Mouse (Mus musculus): ENCODE data around the gene Wdr59.
A peak's percentile ranks its signal among the peaks of the same experiment; 100 is the strongest.

Wdr59 gene

GRCm38 (mm10) chr8:111492508-111492907 lies 29.4 kb downstream of the Wdr59 start:
- no peak for DNase-seq (ENCODE audit: low spot score in 2 of 2)

- no peak for DNase-seq (ENCODE audit: low spot score in 2 of 2)
These were observed 30.7 kb downstream of the Wdr59 start for GRCm38 (mm10) chr8:111491191-111491590.

GRCm38 (mm10) chr8:111490034-111490591 lies 31.8 kb downstream of the Wdr59 start:
- no peak for DNase-seq (ENCODE audit: low spot score in 2 of 2)

DNA sequence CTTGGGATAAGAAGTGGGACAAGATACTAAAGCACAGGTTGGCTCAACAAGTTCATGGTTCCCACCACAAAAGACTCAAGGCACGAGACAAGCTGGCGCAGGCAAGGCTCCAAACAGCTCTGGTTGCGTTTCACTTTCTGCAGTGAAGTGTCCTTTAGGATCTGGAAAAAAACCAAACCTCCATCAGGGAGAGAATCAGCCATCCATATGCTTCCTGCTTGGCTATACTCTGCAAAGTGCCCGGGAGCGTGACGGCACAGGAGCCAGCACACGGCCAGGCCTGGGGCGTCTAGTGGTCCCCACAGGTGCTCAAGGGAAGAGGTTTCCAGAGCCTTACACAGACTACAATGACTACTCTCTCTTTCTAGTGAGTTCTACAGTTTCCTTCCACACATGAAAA lies 41.2 kb downstream of the Wdr59 start:
- DNase-seq (ENCODE audit: low spot score in 2 of 2), result no peak

DNA sequence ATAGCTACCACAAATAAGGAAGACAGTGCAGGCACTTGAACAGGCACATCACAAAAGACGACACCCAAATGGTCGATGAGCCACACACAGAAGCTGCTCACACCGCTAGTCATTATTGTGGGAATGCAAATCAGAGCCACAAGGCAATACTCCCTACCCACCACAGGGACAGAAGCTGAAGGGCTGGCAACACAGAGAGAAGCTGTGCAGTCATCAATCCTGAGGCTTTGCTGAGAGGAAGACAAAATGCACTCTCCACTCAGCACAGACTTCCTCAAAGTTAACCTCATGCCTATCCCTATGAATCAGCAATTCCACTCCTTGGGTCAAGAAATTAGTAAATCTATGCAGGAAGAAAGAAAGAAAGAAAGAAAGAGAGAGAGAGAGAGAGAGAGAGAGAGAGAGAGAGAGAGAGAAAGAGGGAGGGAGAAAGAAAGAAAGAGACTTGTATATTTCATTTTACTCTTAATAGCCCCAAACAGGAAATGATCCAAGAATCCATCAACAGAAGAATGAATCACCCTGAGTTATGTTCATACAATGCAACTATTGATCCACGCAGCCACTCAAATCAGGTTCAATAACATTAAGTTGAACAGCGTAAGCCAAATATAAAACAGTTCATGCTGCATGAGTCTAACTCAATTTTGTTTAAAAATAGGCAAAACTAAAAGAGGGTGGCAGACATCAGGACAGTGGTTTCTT lies 44.0 kb downstream of the Wdr59 start:
- DNase-seq (ENCODE audit: low spot score in 2 of 2), result no peak

DNA sequence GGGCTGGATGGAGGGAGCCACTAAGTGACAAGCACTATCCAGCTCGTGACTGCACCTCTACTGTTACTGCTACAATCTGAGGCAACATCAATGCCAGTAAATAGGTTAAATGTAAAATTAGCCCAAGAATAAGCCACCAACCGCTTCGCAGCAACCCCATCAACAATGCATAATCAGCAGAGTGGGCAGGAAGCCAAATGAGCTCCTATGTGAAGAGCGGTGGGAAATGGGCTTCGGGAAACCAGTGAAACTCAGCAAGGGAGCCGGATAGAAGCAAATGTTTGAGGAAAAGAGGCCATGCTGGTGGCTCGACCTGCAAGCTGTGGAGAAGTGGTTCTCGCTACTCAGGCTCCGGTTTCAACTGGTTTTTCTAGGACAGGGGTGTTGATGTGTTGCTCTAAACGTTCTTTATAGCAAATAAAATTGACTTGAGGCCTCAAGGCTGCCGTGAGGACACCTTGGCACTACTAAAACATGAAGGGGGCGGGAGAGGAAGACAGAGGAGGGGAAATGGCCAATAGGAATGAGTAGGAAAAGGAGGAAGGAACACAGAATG lies 50.3 kb downstream of the Wdr59 start:
- no peak for DNase-seq (ENCODE audit: low spot score in 2 of 2)

- DNase-seq (ENCODE audit: low spot score in 2 of 2), result no peak
These were observed 52.9 kb downstream of the Wdr59 start for GRCm38 (mm10) chr8:111469013-111469412.

DNA sequence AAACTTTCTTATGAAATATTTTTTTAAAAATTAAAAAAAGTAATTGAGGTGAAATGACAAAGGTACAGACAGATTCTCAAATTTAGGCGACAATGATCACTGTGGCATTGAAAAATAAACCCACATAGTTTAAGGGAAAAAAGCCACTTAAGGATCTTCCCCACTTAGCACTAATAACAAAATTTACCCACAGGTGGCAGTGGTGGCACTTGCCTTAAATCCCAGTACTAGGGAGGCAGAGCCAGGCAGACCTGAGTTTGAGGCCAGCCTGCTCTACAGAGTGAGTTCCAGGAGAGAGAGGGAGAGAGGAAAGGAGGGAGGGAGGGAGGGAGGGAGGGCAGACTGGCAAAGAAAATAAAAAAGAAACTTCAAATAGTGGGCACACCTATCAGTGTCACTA lies 56.6 kb downstream of the Wdr59 start:
- DNase-seq (ENCODE audit: low spot score in 2 of 2), result no peak

- DNase-seq (ENCODE audit: low spot score in 2 of 2), result no peak
These were observed 57.4 kb downstream of the Wdr59 start for GRCm38 (mm10) chr8:111464526-111464925.

DNA sequence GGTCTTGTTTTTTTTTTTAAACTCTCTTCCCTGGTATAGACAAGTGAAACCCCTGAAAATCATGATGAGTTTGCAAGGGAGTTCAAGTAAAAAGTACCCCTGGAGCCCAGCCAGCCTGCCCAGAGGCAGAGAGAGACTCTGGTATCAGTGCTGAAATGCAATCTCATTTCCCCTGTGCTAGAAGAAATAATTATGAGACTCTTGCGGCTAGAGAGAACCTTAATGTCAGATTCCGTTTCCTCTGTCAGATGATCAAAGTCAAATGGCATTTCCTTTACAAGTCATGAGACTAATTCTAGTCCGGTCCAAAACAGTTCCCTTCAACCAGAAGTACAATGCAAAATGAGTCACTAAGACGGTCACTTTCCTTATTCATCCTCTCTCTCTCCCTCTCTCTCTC lies 72.2 kb downstream of the Wdr59 start:
- no peak for DNase-seq (ENCODE audit: low spot score in 2 of 2)

DNA sequence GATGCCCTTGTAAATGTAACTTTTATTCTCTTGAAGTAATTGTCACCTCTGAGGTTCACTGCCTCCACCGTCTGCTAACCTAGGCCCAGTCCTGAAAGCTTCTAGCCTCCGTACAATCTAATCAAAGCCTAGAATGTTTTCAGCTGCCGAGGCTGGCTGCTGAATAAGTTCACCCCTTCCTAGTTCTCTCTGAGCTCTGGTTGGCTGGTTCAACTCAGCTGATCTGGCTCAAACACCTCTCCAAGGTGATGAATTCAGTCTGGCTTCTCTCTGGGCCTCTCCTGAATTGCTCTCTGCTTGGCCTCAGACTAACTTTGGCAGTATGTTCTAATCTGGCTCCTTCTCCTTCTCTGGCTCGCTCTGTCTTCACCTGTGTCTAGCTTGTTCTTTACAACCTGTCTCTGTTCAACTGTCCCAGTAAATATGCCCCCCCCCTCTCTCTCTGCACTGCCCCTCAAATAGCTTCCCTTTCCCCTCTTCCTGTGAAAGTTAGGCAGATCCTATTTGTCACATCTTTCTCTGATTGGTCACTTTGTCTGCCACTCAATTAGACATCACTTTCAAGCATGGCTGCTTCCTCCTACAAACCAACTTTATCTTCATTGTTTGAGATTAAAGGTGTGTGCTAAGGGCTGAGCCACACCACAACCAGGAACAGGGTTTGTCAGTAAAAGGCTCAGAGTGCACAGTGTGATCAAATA lies 75.8 kb downstream of the Wdr59 start:
- DNase-seq (ENCODE audit: low spot score in 2 of 2), result no peak

DNA sequence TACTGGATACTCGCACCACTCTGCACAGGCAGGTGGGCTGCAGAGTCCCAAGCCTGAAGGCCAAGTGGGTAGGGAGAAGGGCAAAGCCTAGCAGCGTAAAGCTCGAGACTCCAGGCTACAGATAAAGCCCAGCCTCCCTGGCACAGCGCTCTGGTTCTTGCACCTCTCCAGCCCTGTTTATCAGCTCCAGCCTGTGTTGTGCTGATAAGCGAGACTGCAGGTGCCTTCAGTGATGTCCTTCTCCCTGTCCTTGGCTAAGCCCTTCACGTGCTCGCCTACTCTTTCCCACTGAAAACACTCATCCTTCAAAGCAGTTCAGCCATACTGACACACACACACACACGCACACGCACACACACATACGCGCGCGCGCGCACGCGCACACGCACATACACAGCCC lies 76.3 kb downstream of the Wdr59 start:
- no peak for DNase-seq (ENCODE audit: low spot score in 2 of 2)

DNA sequence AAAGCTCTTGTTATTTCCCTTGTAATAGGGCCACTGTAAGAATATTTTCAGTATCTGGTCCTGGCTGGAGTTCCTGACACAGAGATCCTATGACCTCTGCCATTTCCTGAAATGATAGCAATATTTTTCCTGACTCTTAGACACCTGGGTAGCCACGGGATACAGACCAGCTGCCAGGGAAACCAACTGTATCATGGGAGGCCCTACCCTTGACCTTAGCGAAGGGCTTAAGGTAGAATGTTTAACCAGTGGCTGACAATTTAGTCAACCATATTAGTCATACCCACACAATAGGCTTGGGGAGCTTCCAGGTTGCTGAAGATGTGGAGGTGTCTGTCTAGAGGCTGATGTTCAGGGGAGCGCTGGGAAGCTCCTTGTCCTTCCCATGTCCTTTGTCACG lies 77.6 kb downstream of the Wdr59 start:
- DNase-seq (ENCODE audit: low spot score in 2 of 2), result no peak

DNA sequence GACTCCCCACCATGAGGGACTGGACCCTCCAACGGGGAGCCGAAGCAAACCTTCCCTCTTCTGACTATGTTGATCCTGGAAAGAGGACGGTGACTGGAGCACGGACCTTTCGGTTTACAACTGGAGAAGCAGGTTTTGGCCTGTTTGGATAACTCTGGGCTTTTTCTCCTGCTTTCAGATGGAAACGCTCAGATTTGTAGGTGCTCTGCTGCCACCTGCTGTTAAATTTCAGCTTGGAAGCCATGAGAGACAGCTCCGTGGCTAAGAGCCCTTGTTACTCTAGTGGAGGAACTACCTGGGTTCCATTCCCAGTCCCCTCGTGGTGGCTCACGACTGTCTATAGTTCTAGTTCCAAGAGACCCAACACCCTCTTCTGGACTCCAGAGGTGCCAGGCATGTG lies 82.7 kb downstream of the Wdr59 start:
- DNase-seq (ENCODE audit: low spot score in 2 of 2), result peak; percentile 57 to 69

GRCm38 (mm10) chr8:111435071-111435828 lies 86.6 kb downstream of the Wdr59 start:
- DNase-seq (ENCODE audit: low spot score in 2 of 2), result no peak

DNA sequence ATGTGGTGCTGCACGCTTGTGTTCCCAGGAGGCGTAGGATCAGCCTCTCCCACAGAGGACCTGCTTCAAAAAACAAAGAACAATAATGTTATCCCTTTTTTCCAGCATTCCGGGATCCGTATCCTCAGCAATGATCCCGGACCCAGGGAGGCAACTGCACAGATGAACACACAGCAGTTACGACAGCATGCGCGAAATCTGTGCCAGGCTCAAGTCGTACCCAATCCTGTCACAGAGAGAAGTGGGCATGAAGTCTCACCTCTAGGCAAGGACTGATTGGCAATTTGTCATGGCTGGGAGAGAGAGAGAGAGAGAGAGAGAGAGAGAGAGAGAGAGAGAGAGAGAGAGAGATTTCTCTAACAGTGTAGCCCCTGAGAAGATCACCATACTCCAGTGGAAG lies 97.2 kb downstream of the Wdr59 start:
- no peak for DNase-seq (ENCODE audit: low spot score in 2 of 2)

DNA sequence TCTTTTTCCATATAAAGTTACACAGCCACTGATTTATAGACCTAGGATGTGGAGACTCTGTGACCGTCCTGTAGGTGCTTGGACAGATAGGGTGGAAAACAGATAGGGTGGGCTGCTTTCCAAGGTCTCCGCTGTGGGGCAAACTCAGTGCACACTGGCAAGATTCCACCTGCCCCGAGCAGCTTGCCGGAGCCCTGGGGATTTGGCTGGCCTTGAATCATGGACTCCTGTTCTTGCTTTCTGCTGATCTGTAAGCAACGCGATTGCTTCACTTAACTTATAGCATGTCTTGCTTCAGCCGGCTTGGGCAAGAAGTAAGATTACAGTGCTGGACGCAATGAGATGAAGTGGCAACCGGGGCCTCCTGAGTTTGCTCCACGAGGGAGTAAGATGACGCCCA lies 97.7 kb downstream of the Wdr59 start:
- no peak for DNase-seq (ENCODE audit: low spot score in 2 of 2)

DNA sequence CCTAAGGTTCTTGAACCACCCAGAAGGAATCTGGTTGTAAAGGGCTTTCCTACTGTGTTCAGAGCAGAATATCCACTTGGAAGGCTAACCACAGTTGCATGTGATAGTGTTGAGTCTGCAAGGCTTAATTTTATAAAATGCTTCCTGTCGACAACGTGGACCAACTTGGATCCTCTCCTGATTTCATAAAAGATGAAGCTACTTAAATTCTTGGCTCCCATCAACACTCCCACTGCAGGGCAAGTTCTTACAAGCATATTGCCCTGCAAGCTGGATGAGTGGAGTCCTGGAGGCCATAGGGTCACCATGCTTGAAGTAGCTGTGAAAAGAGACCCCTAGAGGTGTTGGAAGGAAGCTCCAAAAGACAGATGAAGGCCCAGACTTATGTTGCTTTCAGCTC lies 99.3 kb downstream of the Wdr59 start:
- DNase-seq (ENCODE audit: low spot score in 2 of 2), result no peak

- DNase-seq (ENCODE audit: low spot score in 2 of 2), result no peak
These were observed 102.7 kb downstream of the Wdr59 start for GRCm38 (mm10) chr8:111419171-111419570.

DNA sequence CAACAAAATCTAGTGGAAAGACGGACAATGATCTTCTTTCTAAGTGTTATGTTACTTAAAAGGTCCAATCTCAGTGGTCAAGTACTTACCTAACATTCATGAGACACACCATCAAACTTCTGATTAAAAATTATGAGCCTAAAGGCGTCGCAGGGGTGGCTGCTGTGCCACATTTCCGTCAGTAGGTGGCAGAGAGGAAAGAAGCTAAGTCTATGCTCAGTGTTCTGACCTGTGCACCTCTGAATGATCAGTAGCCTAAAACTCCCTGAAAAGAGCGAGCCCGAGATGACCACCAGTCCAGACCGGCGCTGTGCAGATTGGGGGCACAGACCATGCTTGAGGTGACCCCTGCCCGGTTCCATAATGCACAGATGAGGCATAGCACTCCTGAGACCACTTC lies 103.3 kb downstream of the Wdr59 start:
- no peak for DNase-seq (ENCODE audit: low spot score in 2 of 2)

GRCm38 (mm10) chr8:111417222-111417621 lies 104.7 kb downstream of the Wdr59 start:
- no peak for DNase-seq (ENCODE audit: low spot score in 2 of 2)

DNA sequence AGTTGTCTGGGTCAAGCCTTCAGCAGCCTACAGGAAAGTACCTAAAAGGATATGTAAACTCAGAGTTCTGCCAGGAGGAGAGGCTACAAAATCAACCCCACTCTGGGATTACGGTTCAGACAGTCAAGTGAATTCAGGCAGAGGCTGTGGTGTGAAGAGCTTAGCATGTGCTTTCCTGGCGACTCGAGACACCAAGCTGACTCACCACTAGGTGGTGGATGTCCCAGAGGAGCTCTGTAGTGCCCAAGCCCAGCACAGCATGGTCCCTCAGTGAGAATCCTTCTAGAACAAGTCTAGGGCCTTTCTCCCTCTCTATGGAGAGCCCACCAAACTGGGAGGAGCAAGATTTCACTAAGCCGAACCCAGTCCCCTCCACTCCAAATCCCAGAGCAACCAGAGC lies 118.5 kb downstream of the Wdr59 start:
- DNase-seq (ENCODE audit: low spot score in 2 of 2), result no peak
